Mouse (Mus musculus): ENCODE measurements at regions not wholly inside any gene's neighbourhood (a gene's known extent, or its start where the extent isn't known, plus 50 kb on each side); places are given as distances from the start of the nearest gene placed in this dataset.
A peak's percentile ranks its signal among the peaks of the same experiment; 100 is the strongest.

GRCm38 (mm10) chr4:33747316-33747895, 177.0 kb upstream of the Cnr1 start:
- DNase-seq (ENCODE audit: low spot score) (no peak), ATAC-seq (no peak)
- Histone ChIP-seq H3K36me3 (ENCODE audit: insufficient read depth, low read length) (no peaks in the 10 kb centered on the region), H3K9ac (replicated peaks; ENCODE audit: low read length) (no peak overlapping the region), H3K4me3 (ENCODE audit: low read length) (no peak overlapping the region), H3K9me3 (ENCODE audit: low read length) (no peaks in the 10 kb centered on the region), H3K4me2 (ENCODE audit: low read depth, low read length) (no peak overlapping the region), H3K27me3 (ENCODE audit: insufficient read depth, low read length) (no peaks in the 10 kb centered on the region), H3K4me1 (ENCODE audit: insufficient read depth, low read length) (no peaks in the 10 kb centered on the region), H3K27ac (no peak overlapping the region)
- 76% methylated on average over 5 of the region's 5 CpGs for WGBS
- TF ChIP-seq CTCF (IDR thresholded peaks at IDR 0.05; ENCODE audit: low read depth) = no peak

- Histone ChIP-seq H3K4me2 (ENCODE audit: low read depth, low read length) (no peak overlapping the region), H3K9me3 (ENCODE audit: low read length) (no peaks in the 10 kb centered on the region), H3K9ac (replicated peaks; ENCODE audit: low read length) (no peak overlapping the region), H3K27me3 (ENCODE audit: insufficient read depth, low read length) (no peaks in the 10 kb centered on the region), H3K27ac (no peak overlapping the region), H3K4me3 (ENCODE audit: low read length) (no peak overlapping the region), H3K36me3 (ENCODE audit: insufficient read depth, low read length) (no peaks in the 10 kb centered on the region), H3K4me1 (ENCODE audit: insufficient read depth, low read length) (no peaks in the 10 kb centered on the region)
- no peak for TF ChIP-seq CTCF (IDR thresholded peaks at IDR 0.05; ENCODE audit: low read depth)
- DNase-seq (ENCODE audit: low spot score) (peak; percentile 15), ATAC-seq (no peak)
- WGBS = 35% methylated on average over 2 of the region's 2 CpGs
Measured at GRCm38 (mm10) chr4:33767721-33768120, 156.7 kb upstream of the Cnr1 start.

GRCm38 (mm10) chr4:33786027-33786426, 138.4 kb upstream of the Cnr1 start:
- TF ChIP-seq CTCF (IDR thresholded peaks at IDR 0.05; ENCODE audit: low read depth) = no peak
- H3K4me1 ChIP-seq (ENCODE audit: insufficient read depth, low read length) = no peaks in the 10 kb centered on the region
- DNase-seq (ENCODE audit: low spot score) = no peak
- no peaks in the 10 kb centered on the region for H3K27me3 ChIP-seq (ENCODE audit: insufficient read depth, low read length)
- ATAC-seq = no peak
- WGBS = 89% methylated on average over 4 of the region's 4 CpGs
- H3K9ac ChIP-seq (replicated peaks; ENCODE audit: low read length) = no peak overlapping the region
- H3K4me2 ChIP-seq (ENCODE audit: low read depth, low read length) = no peak overlapping the region
- H3K27ac ChIP-seq = no peak overlapping the region
- no peaks in the 10 kb centered on the region for H3K36me3 ChIP-seq (ENCODE audit: insufficient read depth, low read length)
- no peak overlapping the region for H3K4me3 ChIP-seq (ENCODE audit: low read length)
- H3K9me3 ChIP-seq (ENCODE audit: low read length) = no peaks in the 10 kb centered on the region

GRCm38 (mm10) chr4:33786958-33787357, 137.4 kb upstream of the Cnr1 start:
- Histone ChIP-seq H3K36me3 (ENCODE audit: insufficient read depth, low read length) (no peaks in the 10 kb centered on the region), H3K27ac (no peak overlapping the region), H3K27me3 (ENCODE audit: insufficient read depth, low read length) (no peaks in the 10 kb centered on the region), H3K4me1 (ENCODE audit: insufficient read depth, low read length) (no peaks in the 10 kb centered on the region), H3K9me3 (ENCODE audit: low read length) (no peaks in the 10 kb centered on the region), H3K4me3 (ENCODE audit: low read length) (no peak overlapping the region), H3K9ac (replicated peaks; ENCODE audit: low read length) (no peak overlapping the region), H3K4me2 (ENCODE audit: low read depth, low read length) (no peak overlapping the region)
- ATAC-seq = no peak
- TF ChIP-seq CTCF (IDR thresholded peaks at IDR 0.05; ENCODE audit: low read depth) = no peak
- WGBS = 88% methylated on average over 4 of the region's 4 CpGs
- no peak for DNase-seq (ENCODE audit: low spot score)

- Histone ChIP-seq H3K36me3 (ENCODE audit: insufficient read depth, low read length) (no peaks in the 10 kb centered on the region), H3K9ac (replicated peaks; ENCODE audit: low read length) (no peak overlapping the region), H3K27ac (no peak overlapping the region), H3K4me3 (ENCODE audit: low read length) (no peak overlapping the region), H3K9me3 (ENCODE audit: low read length) (no peaks in the 10 kb centered on the region), H3K4me2 (ENCODE audit: low read depth, low read length) (no peak overlapping the region), H3K4me1 (ENCODE audit: insufficient read depth, low read length) (no peaks in the 10 kb centered on the region), H3K27me3 (ENCODE audit: insufficient read depth, low read length) (no peaks in the 10 kb centered on the region)
- DNase-seq (ENCODE audit: low spot score) (peak; percentile 12), ATAC-seq (no peak)
- 83% methylated on average over 8 of the region's 8 CpGs for WGBS
- no peak for TF ChIP-seq CTCF (IDR thresholded peaks at IDR 0.05; ENCODE audit: low read depth)
Measured at GRCm38 (mm10) chr4:33793398-33793797, 131.0 kb upstream of the Cnr1 start.

DNA sequence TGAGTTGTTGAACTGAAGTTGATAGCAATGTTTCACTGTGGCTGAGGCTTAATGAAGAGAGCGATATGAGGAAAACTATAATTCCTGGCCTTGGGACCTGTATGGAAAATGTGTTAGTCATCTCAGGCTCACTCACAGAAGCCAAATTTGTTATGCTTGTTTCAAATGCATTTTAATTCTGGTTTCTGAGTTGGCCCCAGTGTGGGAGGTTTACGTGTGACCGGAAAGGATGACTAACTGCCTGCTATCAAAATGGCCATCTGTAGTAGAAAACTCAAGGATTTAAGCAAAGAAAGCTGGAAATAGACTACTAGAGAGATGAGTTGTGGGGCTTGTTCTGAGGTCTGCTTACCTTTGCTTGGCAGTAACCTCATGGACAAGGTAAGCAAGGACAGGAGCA, 128.9 kb upstream of the Cnr1 start:
- H3K4me3 ChIP-seq (ENCODE audit: low read length) = no peak overlapping the region
- H3K9ac ChIP-seq (replicated peaks; ENCODE audit: low read length) = no peak overlapping the region
- no peaks in the 10 kb centered on the region for H3K36me3 ChIP-seq (ENCODE audit: insufficient read depth, low read length)
- H3K27me3 ChIP-seq (ENCODE audit: insufficient read depth, low read length) = no peaks in the 10 kb centered on the region
- no peak overlapping the region for H3K27ac ChIP-seq
- H3K9me3 ChIP-seq (ENCODE audit: low read length) = no peaks in the 10 kb centered on the region
- no peak for ATAC-seq
- 94% methylated on average over 3 of the region's 3 CpGs for WGBS
- H3K4me2 ChIP-seq (ENCODE audit: low read depth, low read length) = no peak overlapping the region
- DNase-seq (ENCODE audit: low spot score) = no peak
- no peak for TF ChIP-seq CTCF (IDR thresholded peaks at IDR 0.05; ENCODE audit: low read depth)
- no peaks in the 10 kb centered on the region for H3K4me1 ChIP-seq (ENCODE audit: insufficient read depth, low read length)

DNA sequence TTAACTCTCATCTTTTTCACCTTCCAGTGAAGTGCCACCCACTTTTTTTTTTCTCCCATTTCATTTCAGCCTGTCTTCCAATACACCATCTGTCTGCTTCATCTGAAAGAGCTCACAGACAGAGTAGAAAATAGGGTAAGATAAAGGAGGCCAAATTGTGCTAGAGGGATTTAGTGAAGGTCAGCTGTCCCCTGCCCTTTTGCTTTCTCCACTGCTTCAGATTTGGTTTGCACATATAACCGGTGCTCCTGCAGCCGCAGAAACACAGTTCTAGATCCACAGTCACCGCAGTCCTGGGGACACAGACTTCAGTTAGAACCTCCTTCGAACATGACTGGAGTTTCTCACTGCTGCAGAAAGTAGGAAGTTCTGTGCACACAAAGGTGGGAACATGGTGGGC, 126.4 kb upstream of the Cnr1 start:
- H3K36me3 ChIP-seq (ENCODE audit: insufficient read depth, low read length) = no peaks in the 10 kb centered on the region
- no peak overlapping the region for H3K4me2 ChIP-seq (ENCODE audit: low read depth, low read length)
- TF ChIP-seq CTCF (IDR thresholded peaks at IDR 0.05; ENCODE audit: low read depth) = no peak
- DNase-seq (ENCODE audit: low spot score) = no peak
- H3K4me3 ChIP-seq (ENCODE audit: low read length) = no peak overlapping the region
- no peaks in the 10 kb centered on the region for H3K4me1 ChIP-seq (ENCODE audit: insufficient read depth, low read length)
- no peaks in the 10 kb centered on the region for H3K9me3 ChIP-seq (ENCODE audit: low read length)
- no peaks in the 10 kb centered on the region for H3K27me3 ChIP-seq (ENCODE audit: insufficient read depth, low read length)
- ATAC-seq = no peak
- WGBS = 90% methylated on average over 4 of the region's 4 CpGs
- no peak overlapping the region for H3K9ac ChIP-seq (replicated peaks; ENCODE audit: low read length)
- H3K27ac ChIP-seq = no peak overlapping the region
